Mouse (Mus musculus): ENCODE results near the gene Cbx8. TPM values are rescaled to one million over a fixed set of nuclear protein-coding genes. Genes with fewer than 3 reads are reported as not detected.
A peak's percentile ranks its signal among the peaks of the same experiment; 100 is the strongest.

The Cbx8 gene
- polyA plus RNA-seq, 1 experiment from 2014 or later = 5.1 TPM

GRCm38 (mm10) chr11:119083724-119084445 is 43.1 kb upstream of the Cbx8 start:
- Histone ChIP-seq H3K27me3 (ENCODE audit: control insufficient read depth, insufficient read depth, low read length) (no peaks in the 10 kb centered on the region), H3K4me2 (replicated peaks; ENCODE audit: low read depth) (peak overlapping the region; percentile 79), H3K27ac (replicated peaks) (peak overlapping the region; percentile 99; the same call in 1 of the 2 replicates), H3K36me3 (ENCODE audit: control insufficient read depth, insufficient read depth, low read length) (peaks cover 13% of the 10 kb centered on the region), H3K9ac (ENCODE audit: low read length) (peak overlapping the region; percentile 92), H3K4me3 (ENCODE audit: low read depth, low read length) (peak overlapping the region; percentile 93), H3K9me3 (ENCODE audit: control insufficient read depth, low read length) (no peaks in the 10 kb centered on the region), H3K4me1 (replicated peaks; ENCODE audit: control insufficient read depth, insufficient read depth) (peaks cover 27% of the 10 kb centered on the region)
- no peak for TF ChIP-seq EP300 (optimal IDR thresholded peaks at IDR 0.05)
- peak; percentile 43 for TF ChIP-seq CTCF (IDR thresholded peaks at IDR 0.05; ENCODE audit: low read depth)
- ATAC-seq (ENCODE audit: low FRiP score, low TSS enrichment) = no peak
- peak; percentile 78 for DNase-seq (ENCODE audit: low spot score)
- 13% methylated on average over 28 of the region's 28 CpGs for WGBS

GRCm38 (mm10) chr11:119082638-119083599 is 42.1 kb upstream of the Cbx8 start:
- DNase-seq (ENCODE audit: low spot score) = no peak
- no peak for ATAC-seq (ENCODE audit: low FRiP score, low TSS enrichment)
- Histone ChIP-seq H3K27me3 (ENCODE audit: control insufficient read depth, insufficient read depth, low read length) (no peaks in the 10 kb centered on the region), H3K9me3 (ENCODE audit: control insufficient read depth, low read length) (no peaks in the 10 kb centered on the region), H3K27ac (replicated peaks) (0 out of 2 replicates have a peak overlapping the region, but pooled peaks have one; percentile 4), H3K4me1 (replicated peaks; ENCODE audit: control insufficient read depth, insufficient read depth) (peaks cover 27% of the 10 kb centered on the region), H3K4me2 (replicated peaks; ENCODE audit: low read depth) (peak overlapping the region; percentile 79), H3K36me3 (ENCODE audit: control insufficient read depth, insufficient read depth, low read length) (peaks cover 13% of the 10 kb centered on the region), H3K4me3 (ENCODE audit: low read depth, low read length) (peak overlapping the region; percentile 93), H3K9ac (ENCODE audit: low read length) (peak overlapping the region; percentile 92; the same call in 1 of the 2 replicates)
- 40% methylated on average over 20 of the region's 20 CpGs for WGBS
- no peak for TF ChIP-seq CTCF (IDR thresholded peaks at IDR 0.05; ENCODE audit: low read depth)
- TF ChIP-seq EP300 (optimal IDR thresholded peaks at IDR 0.05) = no peak

GRCm38 (mm10) chr11:119081839-119082637 is 41.3 kb upstream of the Cbx8 start:
- H3K36me3 ChIP-seq (ENCODE audit: control insufficient read depth, insufficient read depth, low read length) = peaks cover 13% of the 10 kb centered on the region
- no peak overlapping the region for H3K9ac ChIP-seq (ENCODE audit: low read length)
- no peak overlapping the region for H3K4me3 ChIP-seq (ENCODE audit: low read depth, low read length)
- H3K27ac ChIP-seq (replicated peaks) = no peak overlapping the region
- 54% methylated on average over 21 of the region's 21 CpGs for WGBS
- H3K4me2 ChIP-seq (replicated peaks; ENCODE audit: low read depth) = no peak overlapping the region
- peaks cover 21% of the 10 kb centered on the region for H3K4me1 ChIP-seq (replicated peaks; ENCODE audit: control insufficient read depth, insufficient read depth)
- ATAC-seq (ENCODE audit: low FRiP score, low TSS enrichment) = no peak
- no peaks in the 10 kb centered on the region for H3K9me3 ChIP-seq (ENCODE audit: control insufficient read depth, low read length)
- DNase-seq (ENCODE audit: low spot score) = no peak
- no peaks in the 10 kb centered on the region for H3K27me3 ChIP-seq (ENCODE audit: control insufficient read depth, insufficient read depth, low read length)
- TF ChIP-seq EP300 (optimal IDR thresholded peaks at IDR 0.05) = no peak
- peak; percentile 75 for TF ChIP-seq CTCF (IDR thresholded peaks at IDR 0.05; ENCODE audit: low read depth)

GRCm38 (mm10) chr11:119081148-119081838 is 40.5 kb upstream of the Cbx8 start:
- no peak overlapping the region for H3K4me3 ChIP-seq (ENCODE audit: low read depth, low read length)
- no peaks in the 10 kb centered on the region for H3K27me3 ChIP-seq (ENCODE audit: control insufficient read depth, insufficient read depth, low read length)
- WGBS = 76% methylated on average over 47 of the region's 47 CpGs
- TF ChIP-seq EP300 (optimal IDR thresholded peaks at IDR 0.05) = no peak
- TF ChIP-seq CTCF (IDR thresholded peaks at IDR 0.05; ENCODE audit: low read depth) = no peak
- H3K9ac ChIP-seq (ENCODE audit: low read length) = no peak overlapping the region
- no peaks in the 10 kb centered on the region for H3K9me3 ChIP-seq (ENCODE audit: control insufficient read depth, low read length)
- peaks cover 21% of the 10 kb centered on the region for H3K4me1 ChIP-seq (replicated peaks; ENCODE audit: control insufficient read depth, insufficient read depth)
- ATAC-seq (ENCODE audit: low FRiP score, low TSS enrichment) (no peak), DNase-seq (ENCODE audit: low spot score) (no peak)
- no peak overlapping the region for H3K27ac ChIP-seq (replicated peaks)
- H3K36me3 ChIP-seq (ENCODE audit: control insufficient read depth, insufficient read depth, low read length) = peaks cover 13% of the 10 kb centered on the region
- H3K4me2 ChIP-seq (replicated peaks; ENCODE audit: low read depth) = no peak overlapping the region

All from stomach, postnatal 0 days (tissue).